Mouse (Mus musculus) ovary, postnatal 14 days (tissue): ENCODE results near the gene Rplp0.
"Not testable (repeated sequence)": the region's sequence is repeated elsewhere in the genome, so short reads cannot be mapped to it uniquely, and the experiment has no call there.

Source experiments
- DNase-seq: peaks from one replicate; pipeline ENCODE4 v3.0.0; 2022; ENCODE audit warnings: low spot score

Rplp0 gene

DNA sequence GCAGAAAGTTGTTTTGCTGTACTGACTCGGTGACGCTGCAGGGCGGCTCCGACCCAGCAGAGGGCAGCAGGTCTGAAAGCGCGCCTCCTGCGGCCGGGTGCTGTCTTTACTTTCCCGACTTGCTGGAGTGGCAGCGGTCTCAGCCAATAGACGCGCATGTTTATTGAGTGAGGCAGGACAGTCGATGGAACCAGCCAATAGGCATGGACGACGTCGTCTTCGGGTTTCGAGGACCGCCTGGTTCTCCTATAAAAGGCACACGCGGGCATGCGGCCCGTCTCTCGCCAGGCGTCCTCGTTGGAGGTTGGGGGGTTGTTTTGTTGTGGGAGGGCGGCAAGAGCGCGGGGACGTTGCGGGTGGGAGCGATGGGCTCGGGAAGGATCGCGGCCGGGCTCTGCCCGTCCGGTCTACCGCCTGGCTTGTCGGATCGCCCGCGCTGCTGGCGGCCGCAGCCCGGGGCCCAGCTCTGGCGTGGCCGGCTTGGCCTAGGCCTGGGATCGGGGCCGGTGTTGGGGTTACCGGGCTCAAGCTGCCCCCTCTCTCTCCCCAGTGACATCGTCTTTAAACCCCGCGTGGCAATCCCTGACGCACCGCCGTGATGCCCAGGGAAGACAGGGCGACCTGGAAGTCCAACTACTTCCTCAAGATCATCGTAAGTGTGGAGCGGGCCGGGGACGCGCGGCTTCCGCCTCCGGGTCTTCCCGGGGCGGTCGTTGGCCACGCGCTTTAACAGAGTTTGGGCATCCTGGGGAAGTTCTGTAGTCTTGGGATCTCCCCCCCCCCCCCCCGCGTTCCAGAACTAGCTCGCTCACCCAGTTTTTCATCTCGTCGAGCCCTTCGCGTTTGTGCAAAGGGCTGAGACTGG, at the start of gene Rplp0:
TSS of gene Rplp0 (plus strand) at position 231 of the 865 bp plus-strand sequence.
- peak; percentile 100 for DNase-seq

DNA sequence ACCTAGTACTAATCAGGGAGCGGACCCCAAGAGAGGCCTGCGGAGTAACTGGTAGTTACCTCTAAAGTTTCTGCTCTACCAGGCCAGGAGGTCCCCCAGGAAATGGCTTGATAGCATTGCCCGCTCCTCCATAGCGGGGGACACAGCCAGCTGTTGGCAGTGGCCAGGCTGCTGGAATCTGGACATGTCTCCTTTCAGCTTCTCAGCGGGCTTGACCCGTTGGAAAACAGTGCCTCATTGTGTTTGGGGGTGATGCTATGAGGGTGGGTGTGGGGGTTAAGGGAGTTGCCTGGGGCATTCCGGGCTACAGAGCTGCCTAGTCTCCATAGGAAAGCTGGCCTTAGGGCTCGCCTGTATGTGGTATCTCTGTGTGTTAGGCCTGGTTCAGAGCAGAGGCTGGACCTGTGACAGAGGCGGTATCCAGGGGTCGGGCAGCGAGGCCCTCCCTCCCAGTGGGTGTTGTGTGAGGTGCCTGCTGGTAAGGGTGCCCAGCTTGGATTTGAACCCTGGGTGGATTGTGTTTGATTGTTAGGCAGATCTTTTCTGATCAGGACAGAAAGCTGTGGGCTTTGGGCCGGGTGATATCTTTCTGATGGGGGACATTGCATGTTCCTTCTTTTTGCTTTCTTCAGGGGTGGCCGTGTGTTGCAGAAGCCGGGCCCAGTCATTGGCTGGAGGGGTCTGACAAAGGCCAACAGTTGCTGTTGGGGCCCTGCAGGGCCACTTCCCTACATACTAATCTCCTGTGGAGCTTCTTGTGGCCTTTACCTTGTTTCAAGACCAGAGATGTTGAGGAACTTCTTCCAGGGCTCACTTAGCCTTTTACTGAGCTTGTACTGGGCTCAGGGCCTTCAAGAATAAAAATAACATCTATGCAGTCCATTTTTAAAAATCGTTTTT, 49.2 kb upstream of the Rplp0 start:
- DNase-seq = no peak

DNA sequence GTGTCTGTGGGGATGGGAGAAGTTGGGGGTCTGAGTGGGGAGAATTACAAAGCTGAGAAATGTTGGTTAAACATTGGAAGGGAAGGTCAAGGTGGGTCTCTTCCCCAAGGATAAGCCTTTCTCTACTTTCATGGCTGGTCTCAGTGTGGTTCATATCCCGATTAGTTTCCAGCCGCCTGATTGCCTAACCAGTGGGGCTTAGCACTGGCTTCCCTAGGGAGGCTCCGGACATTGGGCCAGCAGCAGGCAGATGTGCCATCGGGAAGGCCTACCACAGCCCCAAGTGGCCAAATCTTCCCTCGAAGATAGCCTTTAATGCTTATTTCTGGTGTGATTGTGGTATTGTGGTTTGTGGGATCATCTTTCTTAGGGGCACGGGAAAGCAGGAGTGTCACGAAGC, 46.9 kb upstream of the Rplp0 start:
- DNase-seq = no peak

DNA sequence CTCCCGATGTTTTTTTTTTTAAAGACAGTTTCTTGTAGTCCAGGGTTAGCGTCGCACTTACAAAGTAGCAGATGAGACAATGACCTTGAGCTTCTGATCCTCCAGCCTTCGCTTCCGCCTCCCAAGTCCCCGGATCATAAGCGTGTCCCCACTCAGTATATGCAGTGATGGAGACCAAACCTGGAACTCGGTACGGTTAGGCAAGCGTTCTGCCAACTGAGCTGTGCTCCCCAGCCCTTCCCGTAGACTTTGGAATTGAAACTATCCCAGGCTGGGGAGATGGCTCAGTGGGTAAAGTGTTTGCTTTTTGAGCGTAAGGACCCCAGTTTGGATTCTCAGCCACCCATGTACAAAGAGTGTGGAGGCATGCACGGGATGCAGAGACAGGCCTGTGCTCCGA, 46.0 kb upstream of the Rplp0 start:
- DNase-seq = no peak

DNA sequence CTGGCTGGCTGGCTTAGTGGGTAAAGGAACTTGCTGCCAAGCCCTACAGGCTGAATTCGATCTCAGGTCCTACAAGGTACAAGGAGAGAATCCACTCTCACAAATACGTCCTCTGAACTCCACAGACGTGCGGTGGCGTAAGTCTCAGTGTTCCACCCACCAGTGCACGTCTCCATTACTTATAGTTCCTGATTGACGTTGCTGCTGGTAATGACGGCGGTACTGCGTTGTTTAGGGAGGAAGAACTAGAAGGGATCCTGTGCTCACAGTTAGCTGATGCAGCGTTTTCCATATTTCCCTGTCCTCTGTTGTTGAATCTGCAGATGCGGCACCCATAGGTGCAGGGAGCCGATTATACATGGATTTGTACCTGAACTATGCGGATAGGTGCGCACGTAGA, 45.5 kb upstream of the Rplp0 start:
- DNase-seq = no peak

DNA sequence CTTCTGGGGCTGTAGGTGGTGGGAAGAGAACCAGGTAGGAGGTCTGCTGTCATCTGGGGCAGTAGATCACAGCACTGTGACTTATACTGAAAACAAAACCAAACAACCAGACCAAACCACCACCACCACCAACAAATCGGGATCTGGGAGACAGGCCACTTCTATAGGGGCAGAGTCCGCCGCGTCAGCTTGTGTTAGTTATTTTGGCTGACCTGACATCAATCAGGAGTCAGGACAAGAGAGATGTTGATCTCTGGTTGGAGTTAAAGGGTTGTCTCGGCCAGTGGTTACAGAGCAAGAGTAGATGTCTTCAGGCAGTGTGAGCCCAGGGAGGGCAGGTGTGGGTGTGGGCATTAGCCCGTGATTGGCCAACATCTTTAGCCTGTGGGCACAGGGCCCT, 44.9 kb upstream of the Rplp0 start:
- no peak for DNase-seq

DNA sequence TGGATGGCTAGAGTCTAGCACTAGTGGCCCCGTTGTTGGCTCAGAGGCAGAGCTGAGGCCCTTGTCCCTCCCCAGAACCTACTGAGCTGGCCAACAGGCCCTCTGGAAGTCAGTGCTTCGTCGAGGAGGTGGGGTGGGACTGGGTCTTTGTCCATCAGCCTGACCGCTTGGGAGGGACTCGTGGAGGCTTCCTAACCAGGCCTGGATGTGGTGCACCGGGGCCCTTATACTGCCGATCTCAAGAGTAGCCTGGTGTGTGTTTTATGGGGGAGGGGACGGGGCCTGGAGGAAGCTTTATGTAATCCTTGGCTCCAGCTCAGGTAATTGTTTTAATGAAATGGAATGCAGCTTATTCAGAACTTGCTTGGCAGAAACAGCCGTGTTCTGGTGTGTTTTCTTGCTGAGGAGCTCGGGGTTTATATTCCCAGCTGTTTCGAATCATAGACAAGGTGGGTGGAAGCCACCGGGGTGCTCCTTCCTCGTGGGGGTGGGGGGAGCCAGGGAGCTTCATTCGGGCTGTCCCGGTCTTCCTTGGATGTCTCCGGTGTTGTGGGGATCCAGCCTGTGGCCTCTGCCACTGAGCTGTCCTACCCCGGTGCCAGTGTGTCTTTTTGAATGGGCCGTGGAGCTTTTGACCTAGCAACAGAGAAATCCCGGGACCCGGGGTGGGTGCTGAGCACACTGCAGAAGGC, 44.2 kb upstream of the Rplp0 start:
- DNase-seq = no peak

DNA sequence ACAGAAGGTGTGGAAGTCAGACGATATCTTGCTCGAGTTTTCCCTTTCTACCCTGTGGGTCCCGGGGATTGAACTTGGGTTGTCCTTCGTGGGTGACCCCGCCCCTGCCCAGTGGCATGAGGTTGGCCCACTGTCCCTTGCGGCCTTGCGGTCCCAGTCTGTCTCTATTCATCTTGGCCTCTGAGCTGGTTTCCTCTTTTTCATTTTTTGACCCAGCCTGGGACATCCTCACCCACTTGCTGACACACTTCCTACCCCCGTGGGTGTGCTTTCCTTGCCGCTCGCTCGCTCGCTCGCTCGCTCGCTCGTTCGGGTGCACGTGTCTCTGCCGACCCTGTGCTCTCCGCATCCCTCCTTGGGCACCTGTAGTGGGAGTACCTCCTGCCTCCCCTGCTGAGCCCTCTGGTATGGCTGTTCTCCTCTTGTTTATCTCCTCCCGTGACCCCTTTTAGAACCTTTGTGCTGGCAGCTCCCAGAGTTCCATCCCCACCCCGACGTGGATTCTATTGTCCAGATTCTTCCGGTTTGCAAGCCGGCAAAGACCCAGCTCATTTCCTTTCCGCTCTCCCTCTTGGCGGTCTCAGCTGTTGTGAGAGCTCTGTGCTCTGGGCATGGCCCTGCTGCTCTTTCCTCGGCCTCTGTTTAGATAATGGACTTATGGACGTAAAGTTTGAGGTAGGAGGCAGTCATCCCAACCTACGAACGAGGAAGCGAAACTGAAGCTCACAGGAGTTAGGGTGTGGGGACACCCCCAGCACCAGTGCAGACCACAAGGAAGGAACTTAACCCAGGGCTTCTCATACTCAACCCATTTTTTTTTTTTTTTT, 43.0 kb upstream of the Rplp0 start:
- DNase-seq = no peak

DNA sequence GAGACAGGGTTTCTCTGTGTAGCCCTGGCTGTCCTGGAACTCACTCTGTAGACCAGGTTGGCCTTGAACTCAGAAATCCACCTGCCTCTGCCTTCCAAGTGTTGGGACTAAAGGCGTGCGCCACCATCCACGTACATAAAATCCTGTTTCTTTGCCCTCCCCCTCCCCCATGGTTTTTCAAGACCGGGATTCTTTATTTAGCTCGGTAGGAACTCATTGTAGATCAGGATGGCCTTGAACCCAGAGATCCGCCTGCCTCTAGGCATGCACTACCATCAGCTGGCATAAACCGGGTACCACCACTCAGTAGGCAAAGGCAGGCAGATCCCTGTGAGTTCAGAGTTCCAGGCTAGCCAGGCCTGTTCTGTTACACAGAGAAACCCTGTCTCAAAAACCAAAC, 42.4 kb upstream of the Rplp0 start:
- DNase-seq = no peak

DNA sequence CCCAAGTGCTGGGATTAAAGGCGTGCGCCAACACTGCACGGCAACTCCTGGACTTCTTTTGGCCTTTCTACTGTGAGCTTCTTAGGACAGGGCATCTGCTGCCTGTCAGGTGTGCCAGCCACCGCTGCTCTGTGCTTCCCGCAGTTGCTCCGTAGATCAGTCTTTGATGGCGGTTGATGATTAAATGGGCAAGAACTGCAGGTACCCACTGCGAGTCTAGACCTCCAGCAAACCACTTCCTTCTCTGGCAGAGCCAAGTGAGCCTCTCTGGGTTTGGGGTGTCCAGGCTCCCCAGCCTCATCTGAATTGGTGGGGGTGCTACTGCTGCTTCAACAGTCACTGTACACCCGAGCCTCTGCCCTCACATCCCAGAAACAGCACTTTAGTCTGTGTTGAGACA, 41.8 kb upstream of the Rplp0 start:
- DNase-seq = no peak

DNA sequence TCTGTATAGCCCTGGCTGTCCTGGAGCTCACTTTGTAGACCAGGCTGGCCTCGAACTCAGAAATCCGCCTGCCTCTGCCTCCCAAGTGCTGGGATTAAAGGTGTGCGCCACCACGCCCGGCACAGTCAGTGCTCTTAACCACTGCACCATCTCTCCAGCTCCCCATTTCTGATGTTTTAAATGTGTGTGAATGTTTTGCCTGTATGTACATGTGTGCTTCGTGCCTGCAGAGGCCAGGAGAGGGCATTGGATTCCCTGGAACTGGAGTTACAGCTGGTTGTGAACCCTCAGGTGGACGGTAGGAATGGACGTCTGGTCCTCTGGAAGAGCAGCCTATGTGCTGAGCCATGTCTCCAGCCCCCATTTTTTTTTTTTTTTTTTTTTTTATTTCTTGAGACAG, 41.1 kb upstream of the Rplp0 start:
- not testable (repeated sequence) for DNase-seq

DNA sequence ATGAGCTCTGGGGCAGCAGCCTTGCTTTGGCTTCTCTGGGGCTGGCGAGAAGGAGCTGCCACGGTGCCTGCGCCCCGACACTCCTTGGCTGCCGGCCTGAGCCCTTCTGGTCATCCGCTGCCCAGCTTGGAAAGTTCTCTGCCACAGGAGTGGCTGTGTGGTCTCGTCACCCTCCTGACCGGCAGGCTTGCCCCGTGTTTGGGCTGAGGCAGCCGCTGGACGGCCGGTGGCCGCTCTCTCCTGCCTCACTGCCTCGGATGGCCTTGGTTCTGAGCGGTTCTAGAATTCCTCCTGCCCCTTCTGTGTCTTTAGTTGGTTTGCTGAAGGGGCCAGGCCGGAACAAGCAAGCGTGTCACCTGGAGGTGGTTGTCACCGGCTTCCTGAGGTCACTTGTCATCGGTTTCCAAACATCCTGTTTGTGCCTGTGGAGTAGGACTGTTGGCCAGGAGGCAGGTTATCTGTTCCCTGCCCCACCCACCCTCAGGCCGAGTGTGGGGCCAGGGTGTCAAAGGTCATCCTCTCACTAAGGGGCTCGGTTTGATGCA, 38.9 kb upstream of the Rplp0 start:
- no peak for DNase-seq

DNA sequence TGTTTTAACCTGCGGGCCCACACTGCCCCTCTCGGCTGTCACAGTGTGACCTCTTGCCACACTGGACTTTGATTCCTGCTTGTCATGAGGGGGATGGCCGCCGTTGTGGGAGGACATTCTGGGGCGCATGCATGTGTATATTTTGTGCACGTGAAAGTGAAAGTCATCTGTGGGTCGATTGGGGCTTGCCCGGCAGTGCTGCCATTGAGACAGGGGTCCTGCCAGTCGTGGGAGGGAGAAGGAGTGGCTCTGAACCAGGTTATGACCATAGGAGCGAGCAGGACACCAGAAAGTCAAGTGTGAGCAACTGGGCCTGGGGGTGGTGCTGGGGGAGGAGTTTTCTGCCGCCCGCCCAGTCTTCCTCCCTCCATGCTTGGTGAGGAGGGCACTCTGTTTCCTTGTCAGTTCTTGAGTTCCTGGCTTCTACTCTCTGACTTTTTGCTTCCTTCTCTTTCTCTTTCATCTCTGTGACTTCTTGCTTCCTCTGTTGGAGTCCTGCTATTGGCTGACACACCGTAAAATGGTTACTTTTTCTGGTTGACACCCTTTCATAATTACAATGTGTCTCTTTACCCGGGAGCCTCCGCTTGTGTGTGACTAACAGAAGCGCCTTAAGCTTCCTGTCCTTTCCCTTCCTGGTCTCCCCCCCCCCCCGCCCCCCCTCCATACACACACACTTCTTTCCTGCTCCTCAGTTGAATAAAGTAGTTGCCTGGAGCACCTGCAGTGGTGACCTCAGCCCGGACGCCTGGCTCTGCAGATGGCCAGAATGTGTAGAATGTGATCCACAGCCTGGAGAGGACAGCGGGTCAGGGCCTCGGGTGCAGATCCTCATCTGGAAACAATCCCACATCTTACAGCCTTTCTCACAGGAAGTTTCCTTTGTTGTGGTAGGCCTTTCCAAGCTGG, 37.5 kb upstream of the Rplp0 start:
- DNase-seq = no peak

DNA sequence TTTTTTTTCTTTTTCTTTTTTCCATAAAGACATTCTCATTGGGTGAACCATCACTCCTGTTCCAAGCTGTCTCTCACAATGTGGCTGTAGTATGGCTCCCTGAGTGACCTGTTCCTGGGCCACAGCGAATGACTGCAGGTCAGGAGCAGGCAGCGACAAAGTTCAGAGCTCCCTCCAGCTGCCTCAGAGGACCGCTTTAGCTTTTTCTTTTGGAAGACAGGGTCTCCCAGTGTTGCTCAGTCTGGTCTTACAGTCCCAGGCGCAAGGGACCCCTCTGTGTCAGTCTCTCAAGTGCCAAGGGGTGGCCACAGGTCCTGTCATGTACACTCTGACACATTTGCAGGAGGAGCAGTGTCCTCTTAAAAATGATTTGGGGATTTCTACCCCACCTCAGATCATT, 36.7 kb upstream of the Rplp0 start:
- DNase-seq = no peak

DNA sequence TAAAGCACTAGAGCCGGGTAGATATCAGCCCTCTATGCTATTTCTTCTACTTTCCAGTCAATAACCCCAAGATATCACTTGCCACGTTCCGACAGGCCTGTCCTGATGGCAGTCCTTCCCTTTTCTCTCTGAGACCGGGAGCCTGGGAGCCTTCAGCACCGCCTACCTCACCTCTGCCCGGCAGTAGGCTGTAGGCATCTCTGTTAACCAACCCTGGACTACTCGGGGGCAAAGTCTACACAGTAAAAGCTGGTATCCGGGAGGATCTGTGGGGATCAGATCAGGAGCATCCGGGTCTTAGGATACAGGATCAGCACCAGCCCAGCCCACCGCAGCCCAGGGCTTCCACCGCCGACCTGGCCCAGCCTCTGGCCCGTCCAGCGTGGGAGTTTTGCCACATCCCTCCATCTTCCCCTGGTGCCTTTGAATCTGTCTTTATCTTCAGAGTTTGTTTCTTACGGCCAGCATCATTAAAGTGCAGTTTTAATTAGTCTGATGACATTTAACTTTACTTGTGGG, 36.2 kb upstream of the Rplp0 start:
- DNase-seq = no peak

DNA sequence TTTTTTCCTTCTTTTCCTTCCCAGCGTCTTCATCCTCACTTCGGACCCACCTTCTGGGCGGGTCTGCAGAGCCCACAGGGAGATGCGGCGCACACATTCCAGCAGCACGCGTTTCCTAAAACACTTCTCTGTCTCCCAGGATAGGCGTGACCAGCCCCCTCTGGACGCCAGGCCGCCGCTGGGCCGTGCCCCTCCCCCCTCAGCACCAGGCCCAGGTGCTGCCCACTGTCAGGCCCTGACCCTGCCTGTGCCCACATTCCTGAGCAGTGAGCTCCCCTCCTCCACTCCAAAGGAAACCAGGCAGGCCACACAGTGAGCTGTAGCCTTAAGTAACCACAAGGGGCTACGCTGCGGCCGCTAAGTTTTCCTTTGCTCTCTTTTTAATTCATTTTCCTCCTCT, 35.3 kb upstream of the Rplp0 start:
- no peak for DNase-seq

DNA sequence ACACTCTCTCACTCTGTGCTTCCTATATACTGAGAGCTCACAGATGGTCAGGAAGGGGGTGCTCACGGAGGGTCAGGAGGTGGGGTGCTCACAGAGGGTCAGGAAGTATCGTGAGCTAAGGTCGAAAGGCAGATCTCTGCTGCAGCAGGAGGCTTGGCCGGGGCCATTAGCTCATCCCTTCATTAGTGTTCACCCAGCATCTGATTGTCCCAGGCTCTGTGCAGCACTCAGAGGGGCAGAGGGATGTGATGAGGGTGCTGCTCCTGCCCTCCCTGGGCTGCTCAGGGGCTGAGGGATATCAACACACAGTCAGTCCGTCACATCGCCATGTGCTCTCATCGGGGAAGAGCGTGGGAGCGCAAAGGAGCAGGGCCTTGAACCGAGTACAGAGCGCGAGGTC, 34.8 kb upstream of the Rplp0 start:
- no peak for DNase-seq

DNA sequence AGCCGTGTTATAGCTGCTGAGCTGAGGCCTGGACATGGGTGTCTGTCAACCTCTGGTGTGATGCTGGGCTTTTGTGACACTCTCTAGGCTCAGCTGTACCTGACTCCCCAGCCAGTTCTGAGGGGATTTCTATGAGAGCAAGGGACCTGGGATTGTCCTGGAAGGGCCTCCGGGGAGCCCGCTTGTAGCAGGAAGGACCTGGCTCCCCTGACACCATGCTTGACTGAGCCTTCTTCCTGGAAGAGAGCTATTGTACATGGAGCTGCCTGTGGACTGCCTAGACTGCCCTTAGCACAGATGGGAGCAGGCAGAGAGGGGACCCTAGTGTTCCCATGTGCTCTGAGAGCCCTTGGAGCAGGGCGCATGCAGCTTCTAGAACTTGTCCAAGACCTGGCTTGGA, 33.9 kb upstream of the Rplp0 start:
- no peak for DNase-seq

DNA sequence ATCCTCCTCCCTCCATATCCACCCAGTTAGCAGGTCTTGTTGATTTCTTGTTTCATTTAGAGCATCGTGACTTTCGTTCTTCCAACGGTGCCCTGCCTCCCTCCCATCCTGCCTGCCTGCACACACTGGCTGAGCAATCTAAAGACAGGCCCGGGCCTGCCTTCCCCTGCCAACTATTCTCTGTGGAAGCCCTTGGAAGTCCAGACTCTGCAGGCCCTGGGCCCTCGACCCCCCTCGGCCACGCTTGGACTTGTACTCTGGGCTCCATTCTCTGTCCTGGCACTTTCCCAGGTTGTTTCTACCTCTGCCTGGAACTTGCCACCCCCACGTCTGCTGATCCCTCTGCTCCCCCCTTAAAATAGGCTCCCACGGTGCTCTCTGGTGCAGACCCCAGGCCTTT, 33.3 kb upstream of the Rplp0 start:
- no peak for DNase-seq
